Mouse (Mus musculus) forelimb bud, embryonic 11.5 days (tissue): ENCODE data around the gene Foxo3.
A peak's percentile ranks its signal among the peaks of the same experiment; 100 is the strongest.

Source experiments
- DNase-seq: peaks from one replicate; pipeline ENCODE4 v3.0.0-alpha.2; 2012; ENCODE audit warnings: low read depth, low spot score

Gene Foxo3

DNA sequence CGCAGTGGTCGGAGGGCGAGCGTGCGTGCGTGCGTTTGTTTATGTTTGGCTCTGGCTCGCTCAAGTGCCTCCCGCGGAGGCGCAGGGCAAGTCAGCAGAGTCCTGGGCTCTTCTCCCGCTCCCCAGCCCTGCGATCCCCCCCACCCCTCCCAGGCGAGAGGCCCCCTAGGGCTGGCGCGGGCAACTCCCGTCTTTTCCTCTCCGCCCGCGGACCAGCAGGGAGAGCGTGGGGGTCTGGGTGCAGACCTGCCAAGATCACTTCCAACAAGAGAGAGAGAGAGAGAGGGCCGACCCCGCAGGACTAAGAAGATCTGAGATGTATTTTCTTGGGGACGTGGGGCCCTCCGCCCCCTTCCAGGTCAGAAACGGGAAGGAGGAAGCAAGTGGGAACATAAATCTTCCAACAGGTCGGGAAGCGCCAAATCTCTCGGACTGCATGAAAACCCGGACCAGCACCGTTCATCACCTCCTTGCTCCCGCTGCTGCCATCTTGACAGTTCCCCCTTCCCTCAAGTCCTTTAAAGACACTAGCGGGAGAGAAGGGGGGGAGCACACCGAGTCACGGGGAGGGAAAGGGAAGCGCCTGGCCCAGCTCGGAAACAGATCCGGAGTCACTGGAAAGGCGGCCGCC is 569 bp downstream of the Foxo3 start:
- DNase-seq = peak; percentile 69

GRCm38 (mm10) chr10:42275401-42275870 is 1.1 kb downstream of the Foxo3 start:
- DNase-seq = no peak

DNA sequence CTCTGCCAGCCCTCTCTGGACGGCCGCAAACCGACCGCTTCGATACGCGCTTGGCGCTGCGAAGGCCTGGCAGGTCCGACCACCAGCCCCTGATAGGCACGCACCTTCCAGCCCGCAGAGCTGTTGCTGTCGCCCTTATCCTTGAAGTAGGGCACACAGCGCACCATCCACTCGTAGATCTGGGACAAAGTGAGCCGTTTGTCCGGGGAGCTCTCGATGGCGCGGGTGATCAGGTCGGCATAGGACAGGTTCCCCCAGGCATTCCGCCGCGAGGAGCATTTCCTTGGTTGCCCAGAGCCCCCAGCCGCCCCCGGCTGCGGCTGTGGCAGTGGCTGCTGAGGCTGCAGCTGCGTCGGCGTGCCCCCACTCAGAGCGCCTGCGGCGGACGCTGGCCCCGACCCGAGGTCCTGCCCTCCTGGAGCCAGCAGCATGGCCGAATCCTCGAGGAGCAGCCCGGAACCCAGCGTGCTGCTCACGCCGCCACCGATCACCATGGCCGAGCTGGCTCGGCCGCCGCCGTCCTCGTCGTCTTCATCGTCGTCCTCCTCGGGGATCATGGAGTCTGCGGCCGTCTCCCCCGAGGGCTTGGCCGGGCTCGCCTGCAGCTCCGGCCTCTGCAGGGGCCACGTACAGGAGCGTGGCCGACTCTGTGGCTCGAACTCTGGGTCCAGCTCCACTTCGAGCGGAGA is 1.7 kb downstream of the Foxo3 start:
- DNase-seq = no peak

GRCm38 (mm10) chr10:42273760-42274691 is 2.5 kb downstream of the Foxo3 start:
- DNase-seq = no peak

DNA sequence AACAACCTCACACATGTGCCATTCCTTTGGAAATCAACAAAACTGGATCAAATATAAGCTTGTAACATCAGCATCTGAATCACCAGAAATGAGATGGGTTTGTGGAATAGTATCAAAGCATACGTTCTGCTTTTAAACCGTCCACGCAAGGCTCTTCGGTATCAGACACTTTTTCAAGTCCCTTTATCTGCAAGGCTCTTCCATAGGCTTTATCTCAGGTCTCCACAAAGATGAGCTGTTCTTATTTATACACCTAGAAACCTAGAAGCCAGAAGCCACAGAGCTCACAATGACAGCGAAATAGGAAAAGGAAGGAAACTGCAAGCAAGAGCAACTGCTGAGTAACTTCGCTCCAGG is 3.2 kb downstream of the Foxo3 start:
- DNase-seq = no peak

- no peak for DNase-seq
Measured at GRCm38 (mm10) chr10:42271454-42272230, 4.9 kb downstream of the Foxo3 start.

DNA sequence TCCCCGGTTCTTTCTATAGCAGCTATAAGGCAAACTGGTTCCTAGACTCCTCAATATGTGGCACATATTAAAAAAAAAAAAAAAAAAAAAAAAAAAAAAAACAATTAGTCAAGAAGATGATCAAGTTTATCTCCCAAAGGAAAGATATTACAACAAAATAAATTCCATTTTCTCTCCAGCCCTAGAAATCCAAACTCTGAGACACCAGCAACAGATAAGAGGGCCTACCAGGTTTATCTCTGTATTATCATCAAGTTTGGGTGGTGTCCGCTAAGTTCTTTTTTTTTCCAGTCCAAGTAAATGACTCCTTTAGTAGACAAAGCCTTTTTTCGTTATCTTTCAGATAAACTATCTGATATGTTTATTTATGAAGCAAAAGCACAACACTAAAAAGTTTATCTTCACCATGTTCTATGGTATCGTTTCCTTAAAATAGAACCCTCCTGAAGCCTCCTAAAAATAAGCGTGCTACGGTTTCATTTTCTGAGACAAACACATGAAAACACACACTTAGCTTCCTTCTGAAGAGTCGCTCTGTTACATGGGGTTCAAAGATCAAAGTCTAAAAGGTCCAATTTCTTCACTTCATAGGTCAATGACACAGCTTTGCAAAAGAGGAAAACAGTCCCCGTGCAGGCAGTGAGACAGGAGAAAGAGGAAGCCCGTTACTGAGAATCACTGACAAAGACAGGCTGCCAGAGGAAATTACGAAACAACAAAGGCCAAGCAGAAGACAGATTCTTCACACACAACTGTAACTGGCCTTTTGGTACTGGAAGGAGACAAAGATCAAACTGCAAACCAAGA is 6.1 kb downstream of the Foxo3 start:
- no peak for DNase-seq

- DNase-seq = no peak
Measured at GRCm38 (mm10) chr10:42269281-42270025, 7.1 kb downstream of the Foxo3 start.

GRCm38 (mm10) chr10:42267811-42268545 is 8.6 kb downstream of the Foxo3 start:
- no peak for DNase-seq

- DNase-seq = no peak
Measured at GRCm38 (mm10) chr10:42265021-42265689, 11.4 kb downstream of the Foxo3 start.

DNA sequence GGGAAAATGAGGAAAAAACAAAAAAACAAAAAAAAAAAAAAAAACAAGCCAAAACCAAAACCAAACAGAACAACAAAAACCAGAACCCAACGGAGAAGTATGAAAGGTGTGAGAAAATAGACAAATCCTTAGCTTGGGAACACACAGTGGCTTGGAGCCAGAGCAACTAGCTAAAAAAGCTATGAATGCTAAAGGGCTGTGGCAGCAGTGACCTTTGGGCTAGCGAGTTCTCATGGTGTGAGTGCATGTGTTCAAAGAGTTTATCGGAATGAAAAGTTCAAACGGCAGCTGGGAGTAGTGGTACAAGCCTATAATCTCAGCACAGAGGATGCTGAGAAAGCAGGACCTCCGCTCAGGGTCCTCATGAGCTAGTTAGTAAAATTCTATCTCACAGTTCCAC is 12.4 kb downstream of the Foxo3 start:
- no peak for DNase-seq

GRCm38 (mm10) chr10:42263701-42264100 is 12.9 kb downstream of the Foxo3 start:
- DNase-seq = no peak

GRCm38 (mm10) chr10:42262061-42262460 is 14.5 kb downstream of the Foxo3 start:
- DNase-seq = no peak

- no peak for DNase-seq
Measured at GRCm38 (mm10) chr10:42261103-42261502, 15.5 kb downstream of the Foxo3 start.

DNA sequence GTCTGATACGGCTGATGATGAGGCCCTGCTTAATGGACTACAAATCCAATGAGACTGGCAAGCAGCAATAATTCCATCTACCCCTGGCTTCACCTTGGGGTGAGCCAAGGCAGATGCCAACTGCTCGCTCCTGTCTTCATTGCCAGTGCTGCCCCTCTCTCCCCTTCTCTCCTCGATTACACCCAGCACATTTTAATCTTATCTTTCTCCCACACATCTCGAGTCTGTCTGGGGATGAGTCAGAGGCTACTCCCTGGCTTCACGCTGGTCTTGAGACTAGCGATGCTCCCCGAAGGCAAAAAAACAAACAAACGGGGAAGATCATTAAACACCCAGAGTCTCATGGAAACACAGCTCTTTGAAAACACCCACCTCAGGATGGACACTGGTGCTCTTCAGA is 16.0 kb downstream of the Foxo3 start:
- no peak for DNase-seq

GRCm38 (mm10) chr10:42259602-42260001 is 17.0 kb downstream of the Foxo3 start:
- DNase-seq = no peak

DNA sequence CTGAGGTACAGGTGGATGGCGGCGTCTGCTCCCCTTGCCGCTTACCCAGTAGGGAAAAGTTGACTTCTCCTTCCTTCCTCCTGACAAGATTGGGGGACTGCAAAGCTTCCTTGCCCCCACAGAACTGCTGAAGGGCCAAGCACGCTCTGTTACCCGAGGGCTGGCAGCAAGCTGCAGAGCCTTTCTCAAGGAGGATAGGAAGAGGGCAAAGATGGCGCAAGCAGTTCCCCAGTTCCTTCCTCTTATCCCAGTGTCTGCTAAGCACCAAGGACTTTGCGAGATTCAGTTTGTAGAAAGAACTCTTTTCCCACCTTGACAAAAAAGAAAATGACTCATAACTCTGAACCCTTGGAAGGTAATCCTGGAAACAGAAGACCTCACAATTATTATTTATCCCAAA is 18.6 kb downstream of the Foxo3 start:
- no peak for DNase-seq

GRCm38 (mm10) chr10:42254788-42255187 is 21.8 kb downstream of the Foxo3 start:
- no peak for DNase-seq
